Mouse (Mus musculus) kidney, postnatal 10 days (tissue): ENCODE measurements at regions not wholly inside any gene's neighbourhood (a gene's known extent, or its start where the extent isn't known, plus 50 kb on each side); places are given as distances from the start of the nearest gene placed in this dataset.

ENCODE experiments used
- DNase-seq: peaks from one replicate; pipeline ENCODE4 v3.0.0; 2021; ENCODE audit warnings: mixed read lengths

DNA sequence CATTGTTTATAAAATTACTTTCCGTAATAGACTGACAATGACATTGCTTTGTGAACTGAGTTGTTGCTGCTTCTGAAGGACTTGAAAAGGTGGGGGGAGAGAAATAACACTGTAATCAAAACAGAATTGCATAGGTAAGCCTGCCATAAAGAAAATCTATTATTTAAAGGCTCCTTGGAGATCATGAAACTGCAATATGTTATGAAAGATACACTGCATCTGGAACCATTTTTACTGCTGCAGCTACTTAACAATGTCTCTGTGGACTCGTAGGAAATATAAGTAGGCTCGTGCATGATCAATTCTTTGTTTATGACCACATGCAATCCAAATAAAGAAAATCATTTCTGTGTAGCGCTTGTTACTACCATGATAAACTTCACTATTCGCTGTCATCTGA is 145.0 kb upstream of the Syt1 start:
- DNase-seq: no peak

DNA sequence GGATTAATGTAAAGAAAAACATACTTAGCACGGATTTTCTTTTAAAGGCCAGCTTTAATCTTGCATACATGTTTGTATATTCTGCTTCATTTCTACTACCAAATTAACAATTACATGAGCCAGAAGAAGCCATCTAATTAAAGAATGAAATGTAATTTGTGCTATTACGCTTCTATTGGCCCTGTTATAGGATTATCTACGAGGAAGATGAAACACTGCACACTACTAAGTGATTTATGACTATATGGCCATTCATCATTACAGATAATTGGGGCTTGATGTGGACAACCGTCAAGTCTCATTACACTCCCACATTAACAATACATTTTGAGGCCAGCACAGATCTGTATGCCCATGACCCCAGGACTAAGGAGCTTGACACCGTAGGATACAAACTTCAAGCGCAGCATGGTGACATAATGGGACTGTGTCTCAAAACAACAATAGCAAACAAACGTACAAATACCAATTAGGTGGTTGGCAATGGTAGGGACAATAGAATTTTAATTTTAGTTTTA is 129.7 kb upstream of the Syt1 start:
- DNase-seq: no peak

DNA sequence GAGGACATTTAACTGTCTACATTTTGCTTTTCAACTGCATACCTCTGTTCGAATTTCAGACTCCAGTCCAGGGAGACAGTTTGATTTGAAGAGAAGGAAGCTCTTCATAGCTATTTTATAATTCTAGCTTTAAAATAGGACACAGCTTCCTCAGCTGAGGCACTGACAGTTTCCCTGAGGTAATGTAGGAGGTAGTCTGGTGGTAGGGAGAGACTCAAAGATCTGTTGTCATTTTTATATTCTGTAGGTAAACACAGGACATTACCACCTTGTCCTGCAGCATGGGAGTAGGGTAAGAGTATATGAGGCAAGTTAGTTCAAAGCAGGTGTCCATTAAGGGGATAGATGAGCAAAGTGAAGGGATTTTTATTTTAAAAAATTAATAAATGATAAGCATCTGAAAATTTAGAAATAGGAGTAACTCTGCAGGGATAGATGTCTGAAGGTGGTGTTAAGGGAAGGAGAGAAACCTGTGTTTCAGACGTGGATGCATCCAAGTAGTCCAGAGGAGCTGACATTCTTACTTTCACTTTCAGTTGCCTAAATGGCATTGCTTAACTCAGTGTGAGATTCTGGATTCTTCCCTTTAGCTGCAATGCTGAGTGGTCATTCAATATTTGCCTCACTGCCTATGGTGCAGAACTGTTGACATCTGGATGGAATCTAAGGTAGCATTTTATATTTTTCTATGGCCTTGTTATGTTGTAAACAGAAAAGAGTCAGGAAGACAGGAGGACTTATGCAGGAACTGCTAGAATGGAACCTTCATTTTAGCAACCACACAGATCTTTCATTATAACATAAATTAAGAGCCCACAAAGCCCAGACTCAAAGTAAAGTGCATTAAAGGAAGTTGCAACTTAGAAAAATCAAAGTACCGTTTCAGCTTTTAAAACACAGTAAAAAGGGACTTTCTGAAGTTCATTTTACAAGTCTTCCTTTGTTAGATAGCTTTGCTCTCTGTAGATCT is 126.3 kb upstream of the Syt1 start:
- no peak for DNase-seq

DNA sequence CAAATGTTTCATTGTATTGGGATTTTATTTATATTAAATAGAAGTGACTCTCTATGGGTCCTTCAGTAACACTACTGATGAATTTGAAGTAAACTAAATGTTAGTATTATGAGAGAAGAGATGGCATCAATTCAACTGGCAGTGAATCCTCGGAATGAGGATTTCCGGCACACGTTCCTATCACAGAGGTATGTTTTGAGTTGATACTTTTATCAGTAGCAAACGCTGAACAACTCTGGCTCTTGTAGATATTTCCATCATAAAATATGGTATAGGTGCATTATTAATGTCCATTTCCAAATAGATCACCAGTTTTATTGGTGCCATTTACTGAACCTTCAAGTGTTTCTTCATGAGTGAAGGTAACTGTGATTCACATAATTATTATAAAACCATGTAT is 123.7 kb upstream of the Syt1 start:
- no peak for DNase-seq

DNA sequence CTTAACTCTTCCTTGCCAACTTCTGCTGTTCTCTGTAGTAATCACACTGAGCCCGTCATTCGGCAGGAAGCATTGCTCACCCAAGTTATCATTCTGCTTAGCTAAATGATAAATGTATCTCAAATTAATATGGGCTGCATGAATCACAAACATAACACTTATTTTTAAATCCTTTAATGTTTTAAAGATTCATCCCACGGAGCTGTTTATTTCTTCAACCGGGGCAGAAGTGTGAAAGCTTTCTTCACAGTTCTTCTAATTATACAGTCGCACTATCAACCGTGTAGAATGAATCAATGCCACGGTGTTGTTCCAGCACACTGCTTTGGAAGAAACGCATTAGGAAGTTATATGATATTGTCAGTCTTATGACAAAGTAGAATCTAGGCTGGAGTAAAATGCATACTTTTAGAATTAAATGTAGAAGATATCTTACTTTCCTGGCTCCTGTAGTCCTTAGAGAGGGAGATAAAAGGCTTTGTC is 121.3 kb upstream of the Syt1 start:
- no peak for DNase-seq

DNA sequence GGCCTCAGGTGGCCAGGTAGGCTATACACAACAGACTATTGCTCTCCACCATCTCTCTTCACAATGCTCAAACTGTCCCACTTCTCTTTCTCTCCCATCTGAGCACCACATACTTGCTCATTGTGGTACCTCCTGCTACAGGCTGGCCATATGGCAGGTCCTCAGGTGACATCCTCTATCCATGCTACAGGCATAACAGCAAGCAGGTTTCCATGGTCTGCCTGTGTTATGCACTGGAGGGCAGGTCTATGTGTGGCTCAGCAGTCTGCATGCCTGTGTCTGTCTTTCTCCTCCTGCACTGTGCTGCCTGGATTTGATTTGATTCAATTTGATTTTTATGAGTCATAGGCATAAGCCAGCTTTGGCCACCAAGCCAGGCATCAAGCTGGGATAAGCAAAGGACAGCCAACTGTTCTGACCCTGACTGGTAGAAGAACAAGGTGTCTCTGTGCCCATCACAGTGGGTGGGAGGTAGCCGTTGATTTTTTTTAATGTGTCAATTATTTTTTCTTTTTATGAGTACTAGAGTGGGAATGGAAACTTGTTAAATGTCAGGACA is 118.8 kb upstream of the Syt1 start:
- no peak for DNase-seq

DNA sequence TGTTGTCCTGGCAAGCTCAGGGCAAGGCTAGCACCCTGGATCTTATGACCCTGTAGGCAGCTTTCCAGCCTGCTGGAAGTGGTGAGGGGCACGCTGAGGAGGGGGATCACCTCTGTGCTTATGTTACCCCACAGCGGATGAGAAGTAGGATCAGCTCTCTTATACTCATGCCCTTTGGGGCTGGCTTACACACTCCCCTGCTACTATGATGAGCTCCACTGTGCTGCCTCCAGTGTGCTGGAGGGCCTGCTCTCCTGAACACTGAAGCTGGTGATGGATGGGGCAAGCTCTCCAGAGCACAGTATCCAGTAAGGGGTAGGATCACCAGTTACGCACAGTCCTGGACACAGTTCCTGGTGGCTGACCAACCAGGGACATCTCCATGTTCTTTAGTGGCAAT is 118.3 kb upstream of the Syt1 start:
- no peak for DNase-seq

DNA sequence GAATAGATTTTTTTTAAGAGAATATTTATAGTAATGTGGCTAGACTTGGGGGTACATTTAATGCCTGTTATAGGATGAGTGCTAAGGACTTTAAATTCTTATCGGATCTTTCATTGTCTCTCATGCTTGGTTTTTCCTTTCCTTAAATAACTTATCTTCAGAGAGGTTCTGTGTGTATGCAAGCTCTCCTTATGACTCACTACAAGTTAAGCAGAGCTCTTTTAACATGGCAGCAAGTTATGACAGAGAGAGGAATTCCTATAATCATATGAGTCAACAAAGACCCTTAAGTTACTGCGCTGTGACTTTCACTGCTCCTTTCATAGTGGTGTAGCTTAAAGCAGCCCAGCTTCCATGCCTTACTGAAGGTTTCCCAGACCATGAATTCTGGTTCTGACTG is 115.9 kb upstream of the Syt1 start:
- no peak for DNase-seq

DNA sequence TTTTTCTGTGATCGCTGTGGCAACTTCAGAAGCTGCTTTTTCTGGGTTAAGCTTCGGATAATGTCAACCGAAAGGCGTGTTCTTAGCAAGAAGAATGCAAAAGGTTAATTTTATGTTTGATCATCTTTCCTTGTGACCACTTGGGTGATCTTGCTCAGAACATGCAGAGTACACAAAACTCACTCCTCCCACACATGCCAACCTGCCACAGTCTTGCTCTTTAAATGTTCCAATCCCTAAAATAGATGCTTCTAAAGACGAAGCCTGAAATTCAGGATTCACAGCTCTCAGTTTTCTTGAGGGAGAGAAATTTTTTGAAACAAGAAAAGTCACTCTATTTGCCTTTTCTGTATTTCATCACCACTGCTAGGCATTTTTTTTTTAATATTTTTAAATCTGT is 106.4 kb upstream of the Syt1 start:
- DNase-seq: no peak

DNA sequence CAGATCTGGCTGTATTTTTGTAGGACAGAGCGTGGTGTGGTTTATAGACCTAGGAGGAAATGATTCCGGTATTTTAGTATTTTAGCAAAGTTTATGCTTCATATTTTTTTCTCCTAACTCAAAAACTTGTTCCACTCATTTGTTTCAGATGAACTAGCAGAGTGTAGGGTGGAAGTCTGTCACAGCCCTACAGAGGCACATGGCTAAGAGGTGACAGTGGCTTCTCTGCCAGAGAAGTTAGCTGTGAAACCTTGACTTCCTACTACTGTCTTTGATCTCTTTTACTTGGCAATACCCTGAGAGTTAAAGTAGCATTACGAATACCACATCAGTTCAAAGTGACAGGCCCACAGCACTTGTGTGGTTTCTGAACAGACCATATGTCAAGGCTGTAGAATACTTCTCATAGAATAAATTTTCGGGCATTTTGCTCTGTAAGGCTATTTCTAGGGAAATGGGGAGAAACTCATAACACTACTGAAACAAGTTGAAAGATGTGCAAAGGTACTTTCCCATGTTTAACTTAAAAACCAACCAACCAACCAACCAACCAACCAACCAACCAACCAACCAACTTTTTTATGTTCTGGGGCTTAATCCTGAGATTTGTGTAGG is 104.3 kb upstream of the Syt1 start:
- DNase-seq: no peak

DNA sequence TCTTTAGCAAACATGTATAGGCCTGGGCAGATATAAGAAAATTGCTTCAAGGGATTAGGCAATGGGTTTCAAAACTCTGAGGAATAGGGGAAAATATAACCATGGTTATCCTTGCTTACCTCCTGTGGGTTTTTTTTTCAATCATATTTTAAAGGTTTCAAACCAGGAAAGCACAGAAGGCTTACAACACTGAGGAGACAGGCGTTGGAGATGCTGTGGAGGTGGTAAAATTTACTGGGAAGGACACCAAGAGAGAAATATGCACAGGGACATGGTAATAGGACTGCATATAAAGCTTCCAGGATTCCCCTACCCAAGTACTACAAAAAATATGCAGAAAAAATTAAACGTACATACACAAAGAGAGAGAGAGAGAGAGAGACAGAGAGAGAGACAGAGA is 95.0 kb upstream of the Syt1 start:
- no peak for DNase-seq

DNA sequence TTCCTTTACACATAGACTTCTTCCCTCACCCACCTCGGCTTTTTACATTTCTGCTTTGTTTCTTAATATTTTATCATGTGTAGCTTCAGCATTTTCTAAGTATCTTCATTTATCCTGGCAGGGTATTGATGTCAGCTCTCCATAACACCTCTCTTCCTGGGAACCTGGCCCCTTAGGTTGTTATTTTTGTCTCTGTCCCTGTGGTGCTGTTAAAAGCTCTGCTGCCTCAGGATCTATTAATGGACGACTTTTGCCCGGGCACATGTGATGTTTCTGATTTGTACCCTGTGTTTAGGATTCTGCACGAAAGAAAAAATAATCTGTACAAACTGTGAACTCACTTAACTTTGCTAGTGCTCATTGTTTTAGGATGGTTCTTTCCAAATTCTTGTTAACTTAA is 81.4 kb upstream of the Syt1 start:
- DNase-seq: no peak

DNA sequence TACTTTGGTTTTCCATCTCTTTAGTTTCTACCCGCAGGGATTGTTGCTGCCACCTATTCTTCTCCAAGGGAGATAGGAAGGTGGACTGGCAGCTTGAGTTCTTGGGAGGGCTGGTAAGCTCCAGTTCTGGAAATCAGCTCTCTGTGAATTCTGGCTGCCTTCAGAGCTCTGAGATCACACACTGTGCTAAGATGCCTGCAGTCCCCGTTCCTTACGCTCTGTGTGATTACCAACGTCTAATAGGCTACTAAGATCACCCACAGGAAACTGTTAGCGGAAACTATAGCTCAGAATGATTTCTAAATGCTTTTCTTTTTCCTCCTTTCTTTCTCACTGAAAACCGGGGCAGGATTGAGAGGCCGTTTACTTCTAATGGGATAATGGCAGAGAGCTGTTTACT is 69.0 kb upstream of the Syt1 start:
- no peak for DNase-seq

DNA sequence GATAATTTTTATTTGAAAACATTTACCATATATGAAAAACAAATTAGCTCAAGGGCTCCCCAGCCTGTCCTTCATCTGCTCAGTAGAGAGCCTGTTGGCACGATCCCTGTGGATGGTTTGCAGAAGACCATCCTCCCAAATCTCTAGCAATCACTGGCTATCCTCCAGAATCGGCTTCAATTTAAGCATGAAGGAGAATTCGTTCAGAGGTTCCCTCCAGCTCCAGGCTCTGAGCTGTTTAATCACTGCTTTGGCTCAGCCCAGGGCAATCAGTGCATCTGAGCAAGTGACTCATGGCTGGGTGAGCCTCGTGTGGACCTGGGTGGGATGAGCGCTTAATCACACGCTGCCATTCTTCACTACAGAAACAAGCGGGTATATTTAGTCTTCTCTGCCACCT is 63.4 kb upstream of the Syt1 start:
- no peak for DNase-seq
